Mouse (Mus musculus): Measurements from ENCODE around the gene Flnc.
A peak's percentile ranks its signal among the peaks of the same experiment; 100 is the strongest.
"Not testable (repeated sequence)": the region's sequence is repeated elsewhere in the genome, so short reads cannot be mapped to it uniquely, and the experiment has no call there.

Flnc gene

DNA sequence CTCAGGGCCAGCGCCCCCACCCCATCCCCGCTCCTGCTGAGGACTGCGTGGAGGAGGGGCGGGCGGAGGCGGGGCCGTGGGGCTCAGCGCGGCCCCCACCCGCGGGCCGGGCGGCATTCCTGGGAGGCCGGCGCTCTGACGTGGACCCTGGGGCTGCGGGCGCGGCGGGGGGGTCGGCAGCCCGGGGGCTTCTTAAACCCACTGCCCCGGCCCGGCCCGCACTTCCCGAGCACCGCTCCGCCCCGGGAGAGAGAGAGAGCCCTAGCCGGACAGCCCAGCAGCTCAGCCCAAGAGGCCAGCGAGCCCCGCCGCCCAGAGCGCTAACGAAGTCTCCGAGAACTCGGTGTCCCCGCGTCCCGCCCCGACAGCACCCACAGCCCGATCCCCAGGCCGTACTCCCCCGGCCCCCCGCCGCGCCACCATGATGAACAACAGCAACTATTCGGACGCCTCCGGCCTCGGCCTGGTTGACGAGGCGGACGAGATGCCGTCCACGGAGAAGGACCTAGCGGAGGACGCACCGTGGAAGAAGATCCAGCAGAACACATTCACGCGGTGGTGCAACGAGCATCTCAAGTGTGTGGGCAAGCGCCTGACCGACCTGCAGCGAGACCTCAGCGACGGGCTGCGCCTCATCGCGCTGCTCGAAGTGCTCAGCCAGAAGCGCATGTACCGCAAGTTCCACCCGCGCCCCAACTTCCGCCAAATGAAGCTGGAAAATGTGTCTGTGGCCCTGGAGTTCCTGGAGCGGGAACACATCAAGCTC lies at the start of gene Flnc:
Flnc (plus strand) TSS at position 219 of the 766 bp plus-strand sequence.
- no peak for DNase-seq (ENCODE audit: low spot score in 2 of 2)

- DNase-seq (ENCODE audit: low spot score in 2 of 2), result no peak
These were observed 45.0 kb upstream of the Flnc start, which contains the start of gene Opn1sw for GRCm38 (mm10) chr6:29388052-29388518. Gene Opn1sw, minus strand, starts transcription at chr6:29388468.

GRCm38 (mm10) chr6:29388606-29389080 lies 44.4 kb upstream of the Flnc start:
- DNase-seq (ENCODE audit: low spot score in 2 of 2), result peak in 1 of 2 experiments; percentile 14

GRCm38 (mm10) chr6:29389425-29389824 lies 43.6 kb upstream of the Flnc start:
- no peak for DNase-seq (ENCODE audit: low spot score in 2 of 2)

DNA sequence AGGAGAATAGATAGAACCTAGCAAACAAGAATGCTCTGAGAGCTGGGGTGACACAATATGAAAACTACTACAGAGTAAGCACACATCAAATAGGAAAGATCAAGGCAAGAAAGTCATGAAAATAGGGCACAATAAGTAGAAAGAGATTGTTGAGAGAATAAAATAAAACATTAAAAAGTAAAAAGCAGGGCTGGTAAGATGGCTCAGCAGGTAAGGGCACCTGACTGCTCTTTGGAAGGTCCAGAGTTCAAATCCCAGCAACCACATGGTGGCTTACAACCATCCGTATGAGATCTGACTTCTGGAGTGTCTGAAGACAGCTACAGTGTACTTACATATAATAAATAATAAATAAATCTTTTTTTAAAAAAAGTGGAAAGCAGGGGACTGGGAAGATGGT lies 42.6 kb upstream of the Flnc start:
- DNase-seq (ENCODE audit: low spot score in 2 of 2), result not testable (repeated sequence)

DNA sequence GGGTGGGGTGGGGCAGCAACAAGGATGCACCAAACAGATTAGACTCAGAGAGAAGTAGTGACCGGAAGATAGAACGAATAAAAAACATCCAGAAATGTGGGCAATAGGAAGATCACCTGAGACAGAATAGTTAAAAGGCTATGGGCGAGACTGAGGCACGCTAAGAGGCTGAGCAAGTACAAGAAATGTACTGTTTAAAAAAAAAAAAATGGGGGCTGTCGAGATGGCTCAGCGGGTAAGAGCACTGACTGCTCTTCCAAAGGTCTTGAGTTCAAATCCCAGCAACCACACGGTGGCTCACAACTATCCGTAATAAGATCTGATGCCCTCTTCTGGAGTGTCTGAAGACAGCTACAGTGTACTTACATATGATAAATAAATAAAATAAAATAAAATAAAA lies 41.8 kb upstream of the Flnc start:
- DNase-seq (ENCODE audit: low spot score in 2 of 2), result not testable (repeated sequence)

GRCm38 (mm10) chr6:29391802-29392201 lies 41.3 kb upstream of the Flnc start:
- DNase-seq (ENCODE audit: low spot score in 2 of 2), result no peak

- no peak for DNase-seq (ENCODE audit: low spot score in 2 of 2)
These were observed 38.8 kb upstream of the Flnc start for GRCm38 (mm10) chr6:29394286-29394685.

DNA sequence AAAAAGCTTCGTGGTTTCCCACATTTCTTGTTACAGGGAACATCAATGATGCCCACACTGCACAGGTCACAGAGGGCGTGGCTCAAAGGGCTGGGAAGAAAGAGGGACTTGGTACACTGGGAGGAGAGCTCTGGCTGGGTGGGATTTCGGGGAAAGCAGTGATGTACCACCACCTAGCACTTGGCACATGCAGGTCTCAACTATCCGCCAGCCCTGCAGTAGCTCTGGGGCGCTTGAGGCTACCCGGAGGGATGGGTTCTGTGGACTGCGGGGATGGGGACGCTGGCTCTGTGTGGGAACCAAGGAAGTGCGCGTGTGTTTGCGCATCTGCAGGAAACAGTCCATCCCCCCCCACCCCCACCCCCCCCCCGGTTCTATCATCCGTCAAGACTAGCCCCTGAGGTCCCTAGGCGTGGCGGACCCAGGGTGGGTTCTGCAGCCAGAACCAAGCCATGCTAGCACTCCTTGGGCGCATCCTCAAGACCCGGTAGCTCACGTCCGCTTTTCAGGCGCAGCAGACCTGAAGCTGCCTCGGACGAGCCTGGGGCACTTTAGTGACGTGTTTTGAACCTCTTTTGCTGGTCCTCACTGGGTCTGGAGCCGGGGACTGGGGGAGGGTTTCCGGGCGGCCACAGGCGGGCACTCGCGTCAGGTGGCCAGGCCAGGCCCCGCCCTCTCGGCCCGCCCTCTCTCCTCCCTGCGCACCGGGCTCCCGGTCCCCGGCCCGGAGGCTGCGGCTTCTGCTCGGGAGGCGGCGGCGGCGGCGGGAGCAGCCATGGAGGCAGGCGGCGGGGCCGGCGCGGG lies 36.9 kb upstream of the Flnc start, which contains the start of gene Ccdc136:
Ccdc136 (plus strand) TSS at position 400 of the 804 bp plus-strand sequence.
- no peak for DNase-seq (ENCODE audit: low spot score in 2 of 2)

- no peak for DNase-seq (ENCODE audit: low spot score in 2 of 2)
These were observed 36.1 kb upstream of the Flnc start for GRCm38 (mm10) chr6:29396714-29397540.

DNA sequence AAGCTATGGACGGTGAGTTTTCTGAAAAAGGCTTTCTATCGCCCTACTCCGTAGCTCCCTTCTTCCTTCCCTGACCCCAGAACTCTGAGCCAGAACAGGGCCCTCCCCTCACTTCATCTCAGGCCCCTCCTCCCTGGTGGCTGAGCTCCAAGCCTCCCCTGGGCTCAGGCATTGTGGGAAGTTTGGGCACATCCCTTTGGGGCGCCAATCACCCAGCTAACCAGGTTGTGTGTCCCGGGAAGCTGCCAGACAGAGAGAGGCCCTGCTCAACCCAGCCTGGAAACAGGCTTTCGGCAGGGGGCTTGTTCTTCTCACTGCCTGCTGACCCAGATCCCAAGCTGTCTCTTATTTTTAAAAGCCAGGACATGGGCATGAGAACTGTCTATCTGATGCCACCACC lies 35.5 kb upstream of the Flnc start:
- no peak for DNase-seq (ENCODE audit: low spot score in 2 of 2)

- no peak for DNase-seq (ENCODE audit: low spot score in 2 of 2)
These were observed 33.2 kb upstream of the Flnc start for GRCm38 (mm10) chr6:29399851-29400250.

DNA sequence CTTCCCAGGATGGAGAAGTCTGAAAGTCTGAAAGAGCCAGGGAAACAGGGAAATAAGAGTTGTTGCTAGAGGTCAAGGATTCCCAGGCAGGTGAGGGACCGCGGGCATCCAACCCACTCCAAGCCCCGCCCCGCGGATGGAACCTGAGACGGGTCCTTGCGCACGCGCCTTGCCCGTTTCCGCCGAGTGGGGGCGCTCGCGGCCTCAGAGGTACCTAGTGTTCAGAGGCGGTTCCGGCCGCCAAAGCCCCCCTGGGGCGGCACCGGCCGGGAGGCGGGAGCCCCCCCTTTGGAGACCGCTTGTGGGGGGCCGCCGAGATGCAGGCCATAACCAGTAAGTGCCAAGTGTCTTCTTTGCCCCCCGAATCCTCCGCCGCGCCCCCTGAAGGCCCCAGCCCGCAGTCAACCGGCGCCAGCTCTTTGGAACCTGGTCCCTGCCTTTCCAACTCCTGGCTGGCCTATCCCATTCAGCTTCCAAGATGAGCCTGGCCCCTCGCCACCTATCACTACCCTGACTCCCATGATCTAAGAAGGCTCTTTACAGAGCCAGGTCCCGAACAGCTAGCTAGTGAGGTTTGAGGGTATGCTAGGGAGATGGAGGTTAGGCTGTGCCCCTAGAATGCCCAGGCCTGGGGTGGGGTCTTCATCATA lies 30.2 kb upstream of the Flnc start:
- no peak for DNase-seq (ENCODE audit: low spot score in 2 of 2)

DNA sequence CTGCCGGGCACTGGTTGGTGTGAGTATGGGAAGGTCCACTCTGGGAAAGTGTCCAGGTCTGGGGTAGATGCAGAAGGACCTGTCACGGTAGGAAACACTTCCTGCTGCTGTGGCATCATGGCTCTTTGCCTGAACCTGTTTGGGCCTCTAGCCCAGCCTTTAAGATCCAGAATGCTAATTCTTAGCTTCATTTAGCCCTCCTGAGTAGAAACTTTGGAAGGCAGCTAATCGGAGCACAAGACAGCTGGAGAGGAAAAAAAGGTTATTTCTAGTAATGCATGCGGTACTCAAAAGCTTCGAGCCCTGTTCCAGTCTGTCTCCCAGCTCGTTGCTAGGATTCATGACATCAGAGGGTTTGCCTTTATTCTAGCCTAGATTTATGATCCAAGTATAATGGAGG lies 26.6 kb upstream of the Flnc start:
- no peak for DNase-seq (ENCODE audit: low spot score in 2 of 2)

DNA sequence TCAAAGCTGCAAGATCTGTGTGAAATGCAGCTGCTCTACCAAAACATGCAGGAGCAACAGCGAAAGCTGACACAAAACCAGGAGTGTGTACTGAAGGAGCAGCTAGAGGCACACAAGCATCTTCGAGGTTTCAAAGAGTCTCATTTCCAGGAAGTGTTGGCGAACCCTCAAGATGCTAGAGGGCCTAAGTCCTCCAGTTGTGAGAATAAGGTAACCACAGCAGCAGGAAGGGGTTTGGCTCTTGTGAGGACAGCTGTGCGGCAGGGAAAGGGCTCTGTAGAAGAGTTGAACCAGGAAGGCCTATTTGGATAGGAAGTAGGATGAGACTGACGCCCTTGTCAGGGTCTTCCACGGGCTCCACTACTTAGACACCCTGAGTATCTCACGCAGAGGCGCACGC lies 17.6 kb upstream of the Flnc start:
- no peak for DNase-seq (ENCODE audit: low spot score in 2 of 2)

GRCm38 (mm10) chr6:29420596-29420995 lies 12.5 kb upstream of the Flnc start:
- no peak for DNase-seq (ENCODE audit: low spot score in 2 of 2)

DNA sequence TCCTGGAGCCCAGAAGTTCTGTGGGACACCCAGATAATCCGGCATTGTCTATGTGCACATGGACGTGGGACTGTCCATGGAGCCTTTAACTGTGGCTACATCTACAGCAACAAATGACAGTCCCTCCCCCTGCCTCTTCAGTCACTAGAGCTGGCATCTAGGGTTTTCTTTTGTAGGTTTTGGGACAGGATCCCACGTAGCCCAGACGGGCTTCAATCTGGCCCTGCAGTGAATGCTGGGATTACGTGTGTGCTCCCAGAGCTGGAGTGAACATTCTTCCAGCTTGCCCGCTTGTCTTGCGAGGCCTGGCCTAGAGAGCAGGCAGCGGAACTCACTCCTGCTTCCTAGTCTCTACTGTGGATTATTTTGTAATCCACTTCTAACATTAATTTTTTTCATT lies 7.9 kb upstream of the Flnc start:
- DNase-seq (ENCODE audit: low spot score in 2 of 2), result no peak

GRCm38 (mm10) chr6:29426331-29426730 lies 6.7 kb upstream of the Flnc start:
- no peak for DNase-seq (ENCODE audit: low spot score in 2 of 2)

- DNase-seq (ENCODE audit: low spot score in 2 of 2), result no peak
These were observed 4.9 kb upstream of the Flnc start for GRCm38 (mm10) chr6:29428171-29428570.

DNA sequence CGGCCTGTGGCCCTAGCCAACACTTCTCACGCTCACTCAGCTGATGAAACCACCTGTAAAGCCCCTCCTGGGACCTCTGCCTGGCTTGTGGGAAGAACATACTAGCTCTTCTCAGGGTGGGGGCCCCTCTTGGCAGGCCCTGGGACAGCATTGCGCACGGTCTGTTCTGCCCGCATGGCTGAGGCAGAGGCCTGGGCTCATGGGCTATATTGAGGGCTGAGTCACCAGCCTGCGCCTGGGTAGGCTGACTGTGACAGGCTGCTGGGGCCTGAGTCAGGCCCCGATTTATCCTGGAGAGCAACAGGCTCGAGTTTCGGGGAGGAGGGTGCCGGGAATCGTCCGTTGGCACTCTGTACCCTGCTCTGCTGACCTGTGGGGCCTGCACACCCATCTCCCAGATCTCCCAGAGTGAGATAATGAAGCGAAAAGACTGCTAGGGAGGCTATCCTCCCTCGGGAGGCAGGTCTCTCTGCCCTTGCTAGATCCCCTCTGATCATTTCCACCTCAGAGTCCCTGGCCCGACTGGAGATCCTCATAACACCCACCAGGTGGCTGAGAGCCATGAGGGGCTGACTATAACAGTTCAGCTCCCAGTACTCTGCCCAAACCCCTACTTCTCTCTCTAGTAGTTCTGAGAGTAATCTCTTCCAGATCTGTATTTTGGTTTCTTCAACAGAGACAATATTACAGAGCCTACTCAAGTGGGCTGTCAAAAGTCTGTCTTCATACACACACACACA lies 2.2 kb upstream of the Flnc start:
- DNase-seq (ENCODE audit: low spot score in 2 of 2), result no peak

DNA sequence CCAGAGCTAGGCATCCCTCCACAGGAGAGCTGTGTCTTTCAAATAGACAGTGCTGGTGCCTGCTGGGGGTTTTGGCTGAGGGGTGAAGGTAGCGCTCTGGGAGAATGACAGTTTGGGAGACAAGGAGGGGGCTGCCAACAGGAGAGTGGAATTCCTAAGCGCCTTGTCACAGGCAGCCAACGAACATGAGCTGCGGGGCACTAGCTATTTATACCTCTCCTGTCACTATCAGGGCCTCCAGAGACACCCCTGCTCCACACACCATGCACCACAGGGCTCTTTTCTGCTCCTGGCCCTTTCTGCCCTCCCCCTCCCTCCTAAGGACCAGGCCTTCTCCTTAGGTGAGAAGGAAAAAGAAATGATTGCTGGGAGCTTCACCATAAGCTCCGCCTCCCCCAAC lies 1.6 kb upstream of the Flnc start:
- DNase-seq (ENCODE audit: low spot score in 2 of 2), result no peak
